Mouse (Mus musculus) hindbrain, embryonic 15.5 days (tissue): Measurements from ENCODE around the gene Gm10778. TPM values are rescaled to one million over a fixed set of nuclear protein-coding genes. Genes with fewer than 3 reads are reported as not detected.
A peak's percentile ranks its signal among the peaks of the same experiment; 100 is the strongest.
"Not testable (repeated sequence)": the region's sequence is repeated elsewhere in the genome, so short reads cannot be mapped to it uniquely, and the experiment has no call there.

Experiments
- ATAC-seq: fragments of 200-750 bp; cut with Nextera tagmentation; 2 replicates; pipeline ENCODE4 v1.8.0; 2017; ENCODE audit warnings: low read depth, moderate number of reproducible peaks, moderate TSS enrichment; ENCODE audit not compliant: low FRiP score
- H3K27ac ChIP-seq: fragments of 300-500 bp; sonication (generic); replicated peaks from 2 replicates; pipeline ENCODE4 v1.5.1; 2015; ENCODE audit warnings: mild to moderate bottlenecking, inconsistent platforms
- H3K27me3 ChIP-seq: fragments of 300-500 bp; sonication (generic); 2 replicates; pipeline ENCODE4 v1.6.1; 2015; ENCODE audit warnings: control low read depth, inconsistent platforms
- H3K36me3 ChIP-seq: fragments of 300-500 bp; sonication (generic); 2 replicates; pipeline ENCODE4 v1.6.1; 2015; ENCODE audit warnings: control low read depth, inconsistent platforms
- H3K4me1 ChIP-seq: fragments of 300-500 bp; sonication (generic); replicated peaks from 2 replicates; pipeline ENCODE4 v1.6.1; 2015; ENCODE audit warnings: control low read depth, inconsistent platforms
- H3K4me2 ChIP-seq: fragments of 300-500 bp; sonication (generic); 2 replicates; pipeline ENCODE4 v1.6.1; 2015; ENCODE audit warnings: moderate library complexity, mild to moderate bottlenecking, inconsistent platforms
- H3K4me3 ChIP-seq: fragments of 300-500 bp; sonication (generic); 2 replicates; pipeline ENCODE4 v1.5.1; 2015; ENCODE audit warnings: mild to moderate bottlenecking, inconsistent platforms
- H3K9ac ChIP-seq: fragments of 300-500 bp; sonication (generic); 2 replicates; pipeline ENCODE4 v1.6.1; 2015; ENCODE audit warnings: inconsistent platforms
- H3K9me3 ChIP-seq: fragments of 300-500 bp; sonication (generic); 2 replicates; pipeline ENCODE4 v1.6.1; 2016; ENCODE audit warnings: control low read depth, inconsistent platforms
- WGBS: fragments of 180-500 bp; shearing (Covaris S2); methylation state at CpG from one replicate; pipeline ENCODE4 v1.1.7; 2015; 5-methylcytosine and 5-hydroxymethylcytosine counted together
- polyA plus RNA-seq: library from polyadenylated mRNA; unstranded; fragments of >200 nt; fragmentation: Nextera tagmentation; extraction: Ambion mirVana; gene quantifications from 2 replicates; pipeline ENCODE4 v1.2.1, GENCODE M21; 2015

The Gm10778 gene
- polyA plus RNA-seq, 1 experiment from 2014 or later: 5.4 TPM

GRCm38 (mm10) chr10:81655178-81655577 is 6.3 kb downstream of the Gm10778 start:
- H3K27ac ChIP-seq: no peak overlapping the region
- peaks cover 2% of the 10 kb centered on the region for H3K4me1 ChIP-seq
- WGBS: 97% methylated on average over 10 of the region's 10 CpGs
- H3K9ac ChIP-seq: no peak overlapping the region
- H3K4me2 ChIP-seq: no peak overlapping the region
- no peak overlapping the region for H3K4me3 ChIP-seq
- H3K36me3 ChIP-seq: peaks cover 57% of the 10 kb centered on the region
- no peak for ATAC-seq
- H3K27me3 ChIP-seq: no peaks in the 10 kb centered on the region
- H3K9me3 ChIP-seq: peaks cover 51% of the 10 kb centered on the region

GRCm38 (mm10) chr10:81656174-81656573 is 7.3 kb downstream of the Gm10778 start:
- Histone ChIP-seq H3K4me1 (no peaks in the 10 kb centered on the region), H3K27me3 (no peaks in the 10 kb centered on the region), H3K27ac (no peak overlapping the region), H3K36me3 (peaks cover 56% of the 10 kb centered on the region), H3K9me3 (peaks cover 54% of the 10 kb centered on the region), H3K4me3 (no peak overlapping the region), H3K9ac (no peak overlapping the region), H3K4me2 (no peak overlapping the region)
- ATAC-seq: no peak; the same call in 1 of the 2 replicates
- WGBS: 94% methylated on average over 2 of the region's 2 CpGs

- not testable (repeated sequence) for H3K9ac ChIP-seq, H3K4me3 ChIP-seq, H3K4me1 ChIP-seq, H3K4me2 ChIP-seq, H3K27me3 ChIP-seq, H3K27ac ChIP-seq, H3K36me3 ChIP-seq, H3K9me3 ChIP-seq, ATAC-seq
- no CpG with 5 or more reads among the region's 18 CpGs for WGBS
These were observed 38.3 kb downstream of the Gm10778 start for GRCm38 (mm10) chr10:81687114-81687513.

- ATAC-seq: peak; percentile 100
- not testable (repeated sequence) for H3K4me2 ChIP-seq
These were observed 55.9 kb downstream of the Gm10778 start, which contains the start of gene Zfp433 for GRCm38 (mm10) chr10:81704531-81705301. TSS of gene Zfp433 (plus strand) at chr10:81704825.

More at GRCm38 (mm10) chr10:81704531-81705301, 55.9 kb downstream of the Gm10778 start, which contains the start of gene Zfp433:
- not testable (repeated sequence) for H3K36me3 ChIP-seq, H3K9me3 ChIP-seq, H3K27me3 ChIP-seq, H3K27ac ChIP-seq, H3K4me1 ChIP-seq, H3K4me3 ChIP-seq, H3K9ac ChIP-seq
- WGBS: no CpG with 5 or more reads among the region's 46 CpGs

Other genes with a start within 250 kb of the Gm10778 start
- gene Nfic, start 193.4 kb upstream of the Gm10778 start, polyA plus RNA-seq: 26.6 and 28.0 TPM in 2 replicates
- gene Celf5, start 166.3 kb upstream of the Gm10778 start, polyA plus RNA-seq: 70.0 and 77.6 TPM in 2 replicates
- gene Ncln, start 152.7 kb upstream of the Gm10778 start, polyA plus RNA-seq: 66.5 and 72.7 TPM in 2 replicates
- gene S1pr4, start 148.9 kb upstream of the Gm10778 start, polyA plus RNA-seq: 0.83 and 0.86 TPM in 2 replicates
- gene Gna15, start 124.8 kb upstream of the Gm10778 start, polyA plus RNA-seq: 1.1 and 1.2 TPM in 2 replicates
- gene Gna11, start 103.9 kb upstream of the Gm10778 start, polyA plus RNA-seq: 94.3 and 109 TPM in 2 replicates
- gene Aes, start 89.6 kb upstream of the Gm10778 start, polyA plus RNA-seq: 820 and 884 TPM in 2 replicates
- 46.6 and 46.9 TPM in 2 replicates for gene Tle2, start 74.5 kb upstream of the Gm10778 start, polyA plus RNA-seq
- gene Tle6, start 48.0 kb upstream of the Gm10778 start, polyA plus RNA-seq: 8.7 and 9.8 TPM in 2 replicates
- 1.7 and 2.1 TPM in 2 replicates for gene BC025920, start 42.8 kb upstream of the Gm10778 start, polyA plus RNA-seq
- gene Sirt6, start 21.3 kb upstream of the Gm10778 start, polyA plus RNA-seq: 49.0 and 49.1 TPM in 2 replicates
- gene Ankrd24, start 20.5 kb upstream of the Gm10778 start, polyA plus RNA-seq: 19.4 and 23.6 TPM in 2 replicates
- gene Zfp433, start 55.8 kb downstream of the Gm10778 start, polyA plus RNA-seq: 13.9 and 16.2 TPM in 2 replicates
- gene Gm3055, start 122.1 kb downstream of the Gm10778 start, polyA plus RNA-seq: 14.6 and 16.4 TPM in 2 replicates
- gene Gm4767, start 163.1 kb downstream of the Gm10778 start, polyA plus RNA-seq: 3.1 and 3.2 TPM in 2 replicates
- gene Gm32687, start 214.9 kb downstream of the Gm10778 start, polyA plus RNA-seq: 8.2 and 10.3 TPM in 2 replicates